Mouse (Mus musculus) brain, embryonic 14.5 days (tissue): ENCODE results near the gene 6430550D23Rik. TPM values are rescaled to one million over a fixed set of nuclear protein-coding genes. Genes with fewer than 3 reads are reported as not detected.
"Not testable (repeated sequence)": the region's sequence is repeated elsewhere in the genome, so short reads cannot be mapped to it uniquely, and the experiment has no call there.

Experiments used
- DNase-seq: peaks from one replicate; pipeline ENCODE4 v3.0.0-alpha.2; 2011; ENCODE audit warnings: low read depth
- CTCF ChIP-seq: fragments of 200-500 bp; IDR thresholded peaks from 2 replicates; pipeline ENCODE4 v1.5.1; 2012; ENCODE audit warnings: inconsistent platforms, mild to moderate bottlenecking, moderate library complexity, borderline replicate concordance; ENCODE audit not compliant: insufficient read depth, insufficient read length; ENCODE audit errors: extremely low read depth
- POLR2A ChIP-seq: fragments of 200-500 bp; IDR thresholded peaks from 2 replicates; pipeline ENCODE4 v1.6.1; 2012; ENCODE audit warnings: mild to moderate bottlenecking, inconsistent platforms, borderline replicate concordance; ENCODE audit not compliant: poor library complexity, insufficient read depth, insufficient read length, severe bottlenecking; ENCODE audit errors: extremely low read depth
- polyA plus RNA-seq: library from polyadenylated mRNA; depleted of rRNA; stranded (reverse); fragments of >200 nt; gene quantifications from 2 replicates; pipeline ENCODE4 v1.2.3, GENCODE M21; 2012; rRNA removed

6430550D23Rik gene
- polyA plus RNA-seq, 1 experiment, result 3.0 TPM

GRCm38 (mm10) chr2:155928711-155929345 lies 78.9 kb downstream of the 6430550D23Rik start:
- TF ChIP-seq POLR2A (no peak), CTCF (no peak)
- DNase-seq, result peak; percentile 41

GRCm38 (mm10) chr2:155925213-155925612 lies 82.6 kb downstream of the 6430550D23Rik start:
- DNase-seq, result not testable (repeated sequence)

Other genes with a start within 250 kb of the 6430550D23Rik start
- 65.2 and 81.3 TPM in 2 replicates for gene Mmp24, start 232.6 kb downstream of the 6430550D23Rik start, polyA plus RNA-seq
- gene BC029722, start 188.6 kb downstream of the 6430550D23Rik start, polyA plus RNA-seq, result 21.5 and 26.5 TPM in 2 replicates
- gene Eif6, start 181.1 kb downstream of the 6430550D23Rik start, polyA plus RNA-seq, result 88.8 and 100.0 TPM in 2 replicates
- 0.04 TPM in 2 replicates for gene Fam83c, start 173.1 kb downstream of the 6430550D23Rik start, polyA plus RNA-seq
- gene Uqcc1, start 77.7 kb downstream of the 6430550D23Rik start, polyA plus RNA-seq, result 40.4 and 44.9 TPM in 2 replicates
- gene Gm15557, start 67.2 kb downstream of the 6430550D23Rik start, polyA plus RNA-seq, result not detected in 2 replicates
- gene Gdf5, start 62.6 kb downstream of the 6430550D23Rik start, polyA plus RNA-seq, result 1.4 and 1.7 TPM in 2 replicates
- gene Cep250, start 51.5 kb downstream of the 6430550D23Rik start, polyA plus RNA-seq, result 16.0 and 23.7 TPM in 2 replicates
- gene Ergic3, start 68 bp upstream of the 6430550D23Rik start, polyA plus RNA-seq, result 418 and 463 TPM in 2 replicates
- 0.06 and 0.07 TPM in 2 replicates for gene Fer1l4, start 45.0 kb upstream of the 6430550D23Rik start, polyA plus RNA-seq
- 8.8 and 12.1 TPM in 2 replicates for gene Spag4, start 57.2 kb upstream of the 6430550D23Rik start, polyA plus RNA-seq
- 78.8 and 96.1 TPM in 2 replicates for gene Cpne1, start 104.0 kb upstream of the 6430550D23Rik start, polyA plus RNA-seq
- gene Rbm12, start 104.0 kb upstream of the 6430550D23Rik start, polyA plus RNA-seq, result 25.9 and 36.7 TPM in 2 replicates
- 13.2 and 13.9 TPM in 2 replicates for gene Gm28036, start 119.1 kb upstream of the 6430550D23Rik start, polyA plus RNA-seq
- 307 and 437 TPM in 2 replicates for gene Romo1, start 136.1 kb upstream of the 6430550D23Rik start, polyA plus RNA-seq
- 28.5 and 37.2 TPM in 2 replicates for gene Nfs1, start 136.2 kb upstream of the 6430550D23Rik start, polyA plus RNA-seq
- gene Rbm39, start 172.3 kb upstream of the 6430550D23Rik start, polyA plus RNA-seq, result 133 and 188 TPM in 2 replicates
- 28.8 and 31.4 TPM in 2 replicates for gene Phf20, start 188.5 kb upstream of the 6430550D23Rik start, polyA plus RNA-seq